Mouse (Mus musculus): Measurements from ENCODE around the gene Lrrc38. TPM values are rescaled to one million over a fixed set of nuclear protein-coding genes. Genes with fewer than 3 reads are reported as not detected.

The Lrrc38 gene
- total RNA-seq, 2 experiments from 2014 or later, result 1.2 TPM

DNA sequence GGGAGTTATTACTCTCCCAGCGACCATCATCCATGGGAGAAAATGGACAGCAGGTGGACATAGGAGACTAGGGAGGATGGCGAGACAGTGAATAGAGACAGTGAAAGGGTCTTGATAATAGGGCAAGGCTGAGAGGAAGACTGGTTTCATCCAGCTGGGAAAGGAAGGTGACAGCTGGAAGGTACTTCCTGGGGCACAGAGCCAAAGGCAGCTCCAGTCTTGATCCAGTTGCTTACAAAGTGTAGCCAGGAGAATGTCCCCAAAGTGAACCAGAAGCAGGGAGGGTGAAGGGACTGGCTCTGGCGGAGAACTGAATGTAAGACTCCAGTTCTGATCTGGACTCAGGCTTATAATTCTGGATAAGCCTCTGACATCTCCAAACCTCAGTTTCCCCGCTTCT, 2.7 kb downstream of the Lrrc38 start:
- DNase-seq, result no peak

DNA sequence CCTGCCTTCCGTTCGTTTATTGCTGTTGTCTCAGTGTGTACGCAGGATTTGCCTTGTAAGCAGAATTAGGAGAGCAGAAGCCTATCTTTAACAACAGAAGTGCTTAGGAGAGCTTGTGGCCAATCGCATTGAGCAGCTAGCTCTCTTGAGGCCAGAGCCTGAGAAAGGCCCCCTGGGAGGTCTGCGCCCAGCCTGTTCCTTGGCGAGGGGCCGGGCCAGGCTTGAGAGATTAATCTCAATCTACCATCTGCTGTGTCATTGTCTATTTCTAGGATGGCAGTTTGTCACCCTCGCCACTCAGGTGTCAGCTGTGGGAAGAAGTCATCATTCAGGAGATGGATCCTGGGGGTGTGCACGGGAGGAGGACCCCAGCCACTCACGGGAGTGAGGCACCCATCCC, 12.0 kb downstream of the Lrrc38 start:
- no peak for DNase-seq

- no peak for DNase-seq
Measured at GRCm38 (mm10) chr4:143366415-143367041, 17.0 kb downstream of the Lrrc38 start.

DNA sequence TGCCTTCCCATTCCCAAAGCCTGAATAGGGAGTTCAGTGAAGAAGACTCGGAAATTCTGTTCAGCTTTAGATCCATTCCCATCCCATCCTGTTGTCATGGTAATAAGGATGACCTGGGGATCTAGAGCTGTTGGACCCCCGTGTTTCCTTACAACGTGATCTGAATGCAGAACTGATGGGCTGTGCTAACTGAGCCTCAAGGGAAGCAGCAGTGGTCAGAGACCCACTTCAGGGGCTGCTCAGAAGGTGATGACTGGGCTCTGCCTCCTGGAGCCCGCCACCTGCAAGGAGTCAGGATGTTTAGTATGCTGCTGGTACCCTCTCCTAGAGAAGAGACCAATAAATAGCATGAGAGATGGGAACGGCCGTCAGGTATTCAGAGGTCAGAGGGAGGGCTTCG, 29.9 kb downstream of the Lrrc38 start:
- DNase-seq, result no peak

- DNase-seq, result peak; percentile 5 to 17
Measured at GRCm38 (mm10) chr4:143379931-143380715, 30.6 kb downstream of the Lrrc38 start.

GRCm38 (mm10) chr4:143380716-143381004, 31.1 kb downstream of the Lrrc38 start:
- no peak for DNase-seq

- DNase-seq, result no peak
Measured at GRCm38 (mm10) chr4:143382163-143382562, 32.6 kb downstream of the Lrrc38 start.

DNA sequence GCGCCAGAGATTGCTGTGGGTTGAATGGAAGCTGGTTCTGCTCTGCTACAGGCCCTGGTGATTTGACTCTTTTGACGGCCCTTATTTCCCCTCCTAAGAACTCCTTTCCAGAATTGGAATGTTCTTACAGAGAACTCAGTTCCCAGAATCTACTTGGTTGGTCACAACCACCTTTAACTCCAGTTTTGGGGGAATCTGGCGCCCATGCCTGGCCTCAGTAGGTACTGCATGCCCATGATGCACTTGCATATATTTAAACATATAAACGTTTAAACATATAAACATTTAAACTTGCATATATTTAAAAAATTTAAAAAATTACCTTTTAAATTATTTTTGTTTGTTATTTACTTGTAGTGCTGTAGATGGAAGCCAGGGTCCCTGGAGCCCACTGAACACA, 34.1 kb downstream of the Lrrc38 start:
- no peak for DNase-seq

DNA sequence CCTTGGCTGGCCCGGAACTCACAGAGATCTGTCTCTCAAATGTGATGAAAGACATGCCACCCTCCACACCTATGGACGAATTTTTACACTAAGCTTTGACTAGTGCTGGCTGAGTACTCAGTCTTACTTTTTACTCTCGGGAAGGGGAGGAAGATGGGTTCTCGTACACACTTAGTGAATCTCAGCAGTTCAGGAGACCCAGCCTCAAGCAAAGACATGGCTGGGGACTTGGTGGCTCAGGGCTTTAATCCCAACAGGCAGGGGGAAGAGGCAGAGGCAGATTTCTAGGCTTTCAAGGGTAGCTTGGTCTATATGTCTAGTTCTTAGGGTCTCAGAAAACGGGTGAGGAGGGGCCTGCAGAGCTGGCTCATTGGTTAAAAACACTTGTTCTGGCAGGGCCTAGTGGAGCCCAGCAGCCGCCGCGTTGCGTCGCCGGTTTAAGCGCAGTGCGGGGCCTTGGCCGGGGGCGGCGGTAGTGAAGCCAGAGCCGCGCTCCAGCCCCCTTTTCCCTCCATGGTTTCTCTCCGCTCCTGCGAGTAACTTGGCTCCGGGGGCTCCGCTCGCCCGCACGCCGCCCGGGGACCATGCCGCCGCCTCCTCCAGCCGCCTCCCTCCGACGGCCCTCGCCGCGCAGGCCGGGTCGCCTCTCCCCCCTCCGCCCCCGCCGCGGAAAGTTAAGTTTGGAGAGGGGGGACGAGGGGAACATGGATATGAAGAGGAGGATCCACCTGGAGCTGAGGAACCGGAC, 39.6 kb downstream of the Lrrc38 start:
- DNase-seq, result peak in 1 of 2 experiments; percentile 18

- DNase-seq, result no peak
Measured at GRCm38 (mm10) chr4:143394181-143394580, 44.6 kb downstream of the Lrrc38 start, which contains the start of gene Pramel1. TSS of gene Pramel1 (plus strand) at chr4:143394428.

DNA sequence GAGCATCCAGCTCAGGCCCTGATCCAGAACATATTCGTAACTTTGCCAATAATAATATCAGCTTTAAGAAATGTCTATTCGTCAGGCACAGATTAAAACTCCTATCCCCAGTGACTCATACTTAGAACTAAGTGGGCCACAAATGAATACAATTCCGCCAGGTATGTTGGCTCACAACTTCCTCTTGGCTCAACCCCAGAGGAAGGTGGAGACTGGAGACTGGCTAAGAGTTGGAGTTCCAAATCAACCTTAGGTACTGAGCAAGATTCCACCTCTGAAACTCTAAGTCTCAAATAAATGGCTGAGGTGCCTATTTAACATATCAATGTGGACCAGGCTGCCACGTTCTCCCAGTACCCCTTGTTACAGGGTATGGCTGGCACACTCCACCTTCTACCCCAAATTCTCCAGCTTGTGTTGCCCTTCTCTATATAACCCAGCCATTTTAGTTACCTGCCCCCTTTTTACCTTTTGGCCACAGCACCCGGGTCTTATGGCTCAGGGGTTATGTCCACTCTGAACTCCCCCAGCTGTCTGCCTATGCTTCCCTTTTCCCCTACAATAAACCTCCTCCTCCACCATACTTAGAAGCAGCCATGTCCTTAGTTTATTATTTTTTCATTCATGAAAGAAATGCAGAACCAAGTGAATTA, 62.1 kb downstream of the Lrrc38 start:
- DNase-seq, result no peak

DNA sequence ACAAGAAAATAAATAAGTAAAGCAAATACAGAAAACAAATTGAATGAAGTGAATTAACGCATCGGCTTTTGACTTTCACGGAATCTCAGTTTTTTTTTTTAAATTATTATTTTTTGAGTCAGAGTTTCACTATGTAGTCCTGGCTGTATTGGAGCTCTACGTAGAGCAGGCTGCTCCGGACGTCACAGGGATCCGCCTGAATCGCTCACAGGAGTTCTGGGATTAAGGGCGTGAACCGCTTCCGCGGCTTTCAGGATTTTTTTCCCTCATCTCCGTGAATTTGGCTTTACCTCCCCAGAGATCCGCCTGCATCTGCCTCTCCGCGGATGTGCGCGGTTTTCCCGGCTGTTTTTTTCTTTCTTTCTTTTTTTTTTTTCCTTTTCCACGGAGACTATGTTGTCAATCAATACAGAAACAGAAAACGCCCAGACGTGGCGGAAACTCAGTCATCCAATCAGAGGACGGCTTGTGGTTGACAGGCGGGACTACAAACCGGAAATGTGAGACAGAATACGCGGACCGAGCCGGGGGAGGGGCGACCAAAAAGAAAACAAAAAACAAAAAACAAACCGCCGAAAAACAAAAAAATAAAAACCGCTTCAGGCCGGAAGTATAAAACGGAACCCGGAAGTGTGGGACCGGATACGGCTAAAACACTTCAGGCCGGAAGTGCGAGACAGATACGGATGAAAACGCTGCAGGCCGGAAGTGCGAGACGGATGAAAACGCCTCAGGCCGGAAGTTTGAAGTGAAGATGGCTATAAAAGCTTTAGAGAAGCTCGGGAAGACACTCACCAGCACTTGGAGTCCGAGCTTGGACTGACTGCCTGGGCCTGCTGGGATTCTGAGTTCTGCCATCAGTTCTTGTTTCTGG, 62.9 kb downstream of the Lrrc38 start, which contains the start of gene Pramef8:
Gene Pramef8, plus strand, starts transcription at position 208 of the 874 bp plus-strand sequence.
- peak; percentile 89 to 90 for DNase-seq

DNA sequence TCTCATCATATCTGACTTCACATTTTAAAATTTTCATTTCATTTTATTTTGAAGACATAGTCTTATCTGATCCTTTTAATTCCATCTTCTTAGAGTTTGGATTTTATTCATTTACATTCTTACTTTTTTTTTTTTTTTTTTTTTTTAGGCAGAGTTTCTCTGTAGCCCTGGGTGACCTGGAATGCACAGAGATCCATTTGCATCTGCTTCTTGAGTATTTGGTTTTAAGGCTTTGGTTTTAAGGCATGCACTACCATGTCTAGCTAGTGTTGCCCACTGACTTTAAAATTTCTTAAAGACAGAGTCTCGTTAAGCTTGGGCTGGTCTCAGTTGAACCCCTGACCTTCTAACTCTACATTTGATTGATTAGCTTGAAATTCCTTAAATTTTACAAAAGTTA, 64.1 kb downstream of the Lrrc38 start:
- DNase-seq, result no peak

DNA sequence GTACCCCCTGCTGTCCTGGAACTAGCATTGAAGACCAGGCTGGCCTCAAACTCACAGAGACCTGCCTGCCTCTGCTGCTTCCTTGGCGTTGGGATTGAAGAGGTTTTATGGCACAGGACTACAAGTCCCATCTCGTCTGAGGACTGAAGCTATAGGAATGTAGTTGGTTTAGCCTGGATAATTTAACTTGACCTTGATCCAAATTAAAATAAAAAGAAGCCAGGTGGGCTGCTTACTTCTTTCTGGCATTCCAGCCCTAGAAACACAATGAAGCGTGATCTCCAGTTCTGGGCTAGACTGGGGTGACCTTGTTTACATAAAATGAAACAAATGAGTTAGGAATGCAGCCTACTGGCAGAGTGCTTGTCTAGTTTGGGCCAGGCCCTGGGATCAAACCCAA, 64.6 kb downstream of the Lrrc38 start:
- DNase-seq, result no peak

Other genes with a start within 250 kb of the Lrrc38 start
- gene Prdm2, start 136.8 kb upstream of the Lrrc38 start, total RNA-seq (2021), result 10 to 100 TPM; 46.8 to 52.9 TPM
- gene Pdpn, start 50.2 kb upstream of the Lrrc38 start, total RNA-seq (2021), result 10 to 100 TPM; 17.7 to 18.9 TPM
- gene Pramel1, start 44.7 kb downstream of the Lrrc38 start, total RNA-seq (2021), result not detected
- 10 to 100 TPM; 13.5 to 15.6 TPM for gene Pramef8, start 62.7 kb downstream of the Lrrc38 start, total RNA-seq (2021)
- gene Oog4, start 100.6 kb downstream of the Lrrc38 start, total RNA-seq (2021), result not detected
- not detected for gene Gm13043, start 161.6 kb downstream of the Lrrc38 start, total RNA-seq (2021)
- gene Gm13040, start 186.2 kb downstream of the Lrrc38 start, total RNA-seq (2021), result not detected
- not detected for gene BC080695, start 201.9 kb downstream of the Lrrc38 start, total RNA-seq (2021)
- gene Gm13057, start 202.0 kb downstream of the Lrrc38 start, total RNA-seq (2021), result not detected

Data from layer of hippocampus, postnatal 36 days (tissue).